Mouse (Mus musculus): ENCODE data around the gene Vamp4. TPM values are rescaled to one million over a fixed set of nuclear protein-coding genes. Genes with fewer than 3 reads are reported as not detected.

Vamp4 gene
- 69.5 and 72.3 TPM in 2 replicates for polyA plus RNA-seq (2016; fragmentation: Nextera tagmentation; extraction: Ambion mirVana)

DNA sequence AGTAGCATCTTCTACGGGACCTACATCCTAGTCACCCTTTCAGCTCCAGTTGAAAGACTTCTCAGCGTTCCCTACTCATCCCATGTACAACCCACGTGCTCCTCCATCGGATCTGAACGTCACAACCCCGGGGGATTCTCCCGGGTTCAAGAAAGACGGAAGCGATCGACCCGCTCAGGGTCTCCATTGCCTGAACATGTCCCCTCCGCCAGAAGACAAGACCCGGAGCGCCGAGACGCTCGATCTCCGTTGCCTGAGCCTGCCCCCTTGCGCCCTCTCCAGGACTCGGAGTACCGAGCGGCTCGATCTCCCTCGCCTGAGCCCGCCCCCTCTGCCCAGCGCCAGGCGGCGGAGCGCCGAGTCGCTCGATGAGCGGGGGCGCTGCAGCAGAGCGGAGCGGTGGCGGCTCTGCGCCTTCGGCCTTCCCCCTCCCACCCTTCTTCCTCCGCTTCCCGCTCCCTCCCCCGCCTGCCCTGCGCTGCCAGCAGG is at the start of gene Vamp4:
Gene Vamp4 (plus strand): TSS at position 256 of the 489 bp plus-strand sequence.
- H3K4me1 ChIP-seq: peaks cover 15% of the 10 kb centered on the region
- peaks cover 10% of the 10 kb centered on the region for H3K36me3 ChIP-seq
- peak within 1 kb of the TSS; percentile 75 for H3K4me3 ChIP-seq
- no peaks in the 10 kb centered on the region for H3K27me3 ChIP-seq (replicated peaks)
- peak within 1 kb of the TSS; percentile 58 for H3K27ac ChIP-seq
- WGBS: under 1% methylated on average over 43 of the region's 43 CpGs
- H3K4me2 ChIP-seq (replicated peaks): peak within 1 kb of the TSS; percentile 73
- peak within 1 kb of the TSS; percentile 78 for H3K9ac ChIP-seq
- peak; percentile 95 for ATAC-seq (ENCODE audit: low FRiP score, low read depth)
- no peaks in the 10 kb centered on the region for H3K9me3 ChIP-seq

DNA sequence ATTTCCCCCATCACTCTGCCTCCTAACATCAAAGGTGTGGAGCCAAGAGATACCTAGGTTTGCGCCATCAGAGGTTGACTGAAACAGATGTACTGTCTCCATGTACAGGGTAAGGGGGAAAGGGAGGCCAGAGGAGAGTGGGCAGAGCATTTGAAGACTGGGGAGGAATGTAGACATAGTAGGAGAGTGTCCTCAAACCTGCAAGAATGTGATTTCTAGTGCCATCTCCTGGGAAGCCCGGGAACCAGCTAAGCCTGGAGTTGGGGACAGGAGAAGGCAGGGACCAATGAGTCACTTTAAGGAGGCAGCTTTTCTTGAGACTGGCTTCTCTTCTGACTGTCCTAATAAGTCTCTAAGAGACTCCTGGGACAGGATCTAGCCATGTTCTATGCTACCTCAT is 40.7 kb upstream of the Vamp4 start:
- 57% methylated on average over 2 of the region's 2 CpGs for WGBS
- Histone ChIP-seq H3K27me3 (replicated peaks) (no peaks in the 10 kb centered on the region), H3K36me3 (peaks cover 25% of the 10 kb centered on the region)

DNA sequence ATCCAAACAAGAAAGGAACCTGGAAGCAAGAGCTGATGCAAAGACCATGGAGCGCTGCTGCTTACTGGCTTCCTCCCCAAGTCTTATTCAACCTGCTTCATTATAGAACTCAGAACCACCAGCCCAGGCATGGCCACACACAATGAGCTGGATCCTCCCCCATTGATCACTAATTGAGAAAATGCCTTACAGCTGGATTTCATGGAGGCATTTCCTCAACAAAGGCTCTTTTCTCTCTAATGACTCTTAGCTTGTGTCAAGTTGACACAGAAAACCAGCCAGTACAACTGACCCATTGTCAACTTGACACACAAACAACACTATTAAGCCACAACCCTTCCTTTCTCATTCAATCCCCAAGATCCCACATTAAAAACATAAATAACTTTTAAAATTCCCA is 39.6 kb upstream of the Vamp4 start:
- no peak overlapping the region for H3K4me2 ChIP-seq (replicated peaks)

More for the DNA sequence above, 40.7 kb upstream of the Vamp4 start:
- Histone ChIP-seq H3K4me2 (replicated peaks) (no peak overlapping the region), H3K27ac (no peak overlapping the region), H3K9ac (no peak overlapping the region), H3K4me1 (no peaks in the 10 kb centered on the region), H3K4me3 (no peak overlapping the region), H3K9me3 (peaks cover 5% of the 10 kb centered on the region; the same call in 1 of the 2 replicates)
- ATAC-seq (ENCODE audit: low FRiP score, low read depth): no peak

DNA sequence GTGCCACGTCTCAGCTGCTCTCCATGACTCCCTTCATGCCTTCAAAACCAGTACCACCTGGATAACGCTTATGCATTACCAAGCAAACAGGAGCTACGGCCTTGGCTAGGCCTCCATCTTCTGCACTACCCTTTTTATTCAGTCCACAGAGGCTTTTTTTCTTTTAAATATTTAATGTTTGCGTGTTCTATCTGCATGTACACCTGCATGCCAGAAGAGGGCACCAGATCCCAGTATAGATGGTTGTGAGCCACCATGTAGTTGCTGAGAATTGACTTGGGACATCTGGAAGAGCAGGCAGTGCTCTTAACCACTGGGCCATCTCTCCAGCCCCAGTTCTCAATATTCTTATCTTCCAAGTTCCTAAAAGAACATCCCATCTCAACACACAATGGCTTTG is 38.7 kb upstream of the Vamp4 start:
- peaks cover 45% of the 10 kb centered on the region for H3K36me3 ChIP-seq
- peaks cover 5% of the 10 kb centered on the region; the same call in 1 of the 2 replicates for H3K9me3 ChIP-seq
- WGBS: 75% methylated on average over 4 of the region's 4 CpGs
- no peaks in the 10 kb centered on the region for H3K27me3 ChIP-seq (replicated peaks)
- H3K4me2 ChIP-seq (replicated peaks): no peak overlapping the region
- ATAC-seq (ENCODE audit: low FRiP score, low read depth): no peak
- no peak overlapping the region for H3K27ac ChIP-seq
- H3K4me3 ChIP-seq: no peak overlapping the region
- H3K9ac ChIP-seq: no peak overlapping the region
- no peaks in the 10 kb centered on the region for H3K4me1 ChIP-seq

More for the DNA sequence above, 39.6 kb upstream of the Vamp4 start:
- no peaks in the 10 kb centered on the region for H3K4me1 ChIP-seq
- H3K27ac ChIP-seq: no peak overlapping the region
- H3K9ac ChIP-seq: no peak overlapping the region
- ATAC-seq (ENCODE audit: low FRiP score, low read depth): no peak
- peaks cover 36% of the 10 kb centered on the region for H3K36me3 ChIP-seq
- peaks cover 5% of the 10 kb centered on the region; the same call in 1 of the 2 replicates for H3K9me3 ChIP-seq
- no peaks in the 10 kb centered on the region for H3K27me3 ChIP-seq (replicated peaks)
- WGBS: 62% methylated on average over 1 of the region's 1 CpGs
- H3K4me3 ChIP-seq: no peak overlapping the region

DNA sequence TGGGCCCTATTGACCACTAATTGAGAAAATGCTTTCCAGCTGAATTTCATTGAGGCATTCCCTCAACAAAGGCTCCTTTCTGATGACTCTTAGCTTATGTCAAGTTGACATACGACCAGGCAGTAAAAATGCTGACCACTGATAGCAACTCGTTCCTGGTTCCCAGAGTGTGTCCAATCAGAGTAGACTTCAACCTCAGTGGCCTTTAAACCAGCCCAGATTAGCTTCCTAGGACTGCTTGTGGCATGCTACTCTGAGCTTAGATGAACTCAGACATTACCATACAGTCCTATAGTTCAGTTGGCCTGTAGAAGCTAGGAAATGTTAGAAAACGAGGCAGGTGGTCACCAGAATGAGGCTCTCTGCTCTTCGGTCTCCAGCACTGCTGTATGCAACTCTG is 38.0 kb upstream of the Vamp4 start:
- H3K4me2 ChIP-seq (replicated peaks): no peak overlapping the region
- no peak for ATAC-seq (ENCODE audit: low FRiP score, low read depth)

DNA sequence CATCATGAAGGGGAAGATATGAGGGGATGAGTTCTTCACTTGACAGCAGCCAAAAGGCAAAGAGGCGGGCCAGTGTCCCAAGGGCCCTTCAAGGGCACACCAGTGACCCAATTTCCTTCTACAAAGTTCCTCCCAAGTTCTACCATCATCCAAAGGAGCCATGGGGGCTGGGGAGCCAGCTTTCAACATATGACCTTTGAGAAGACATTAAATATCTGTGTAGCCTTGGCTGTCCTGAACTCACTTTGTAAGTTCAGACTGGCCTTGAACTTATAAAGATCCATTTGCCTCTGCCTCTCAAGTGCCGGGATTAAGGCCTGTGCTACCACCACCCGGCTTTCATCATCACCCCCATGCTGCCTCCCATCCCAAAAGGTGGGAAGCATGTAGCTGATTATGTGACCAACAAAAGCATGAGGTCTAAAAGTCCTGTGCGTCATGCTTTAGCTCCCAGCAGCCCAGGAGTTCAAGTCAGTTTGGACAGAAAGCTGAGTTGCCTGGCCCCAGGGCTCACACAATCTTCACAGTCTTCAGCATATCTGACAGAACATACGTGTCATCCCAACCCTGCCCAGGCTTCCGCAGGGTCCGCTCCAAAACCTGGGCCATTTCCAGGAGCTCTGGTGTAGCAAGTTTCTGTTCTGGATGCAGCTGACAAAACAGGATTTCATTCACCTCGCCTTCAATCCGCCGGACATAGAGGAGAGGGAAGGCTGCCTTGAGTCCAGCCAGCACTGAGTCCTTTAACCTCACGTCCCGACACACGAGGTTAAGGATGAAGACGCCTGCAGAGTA is 36.4 kb upstream of the Vamp4 start:
- 97% methylated on average over 14 of the region's 14 CpGs for WGBS
- ATAC-seq (ENCODE audit: low FRiP score, low read depth): no peak
- Histone ChIP-seq H3K27me3 (replicated peaks) (no peaks in the 10 kb centered on the region), H3K4me2 (replicated peaks) (no peak overlapping the region), H3K27ac (no peak overlapping the region), H3K36me3 (peaks cover 56% of the 10 kb centered on the region), H3K4me3 (no peak overlapping the region), H3K9ac (no peak overlapping the region), H3K4me1 (no peaks in the 10 kb centered on the region), H3K9me3 (0 out of 2 replicates have a peak, but pooled peaks cover under 1% of the 10 kb centered on the region)

More for the DNA sequence above, 38.0 kb upstream of the Vamp4 start:
- Histone ChIP-seq H3K27me3 (replicated peaks) (no peaks in the 10 kb centered on the region), H3K4me3 (no peak overlapping the region), H3K9me3 (peaks cover 5% of the 10 kb centered on the region; the same call in 1 of the 2 replicates), H3K9ac (no peak overlapping the region), H3K27ac (no peak overlapping the region), H3K4me1 (no peaks in the 10 kb centered on the region), H3K36me3 (peaks cover 52% of the 10 kb centered on the region)
- WGBS: 41% methylated on average over 4 of the region's 4 CpGs

DNA sequence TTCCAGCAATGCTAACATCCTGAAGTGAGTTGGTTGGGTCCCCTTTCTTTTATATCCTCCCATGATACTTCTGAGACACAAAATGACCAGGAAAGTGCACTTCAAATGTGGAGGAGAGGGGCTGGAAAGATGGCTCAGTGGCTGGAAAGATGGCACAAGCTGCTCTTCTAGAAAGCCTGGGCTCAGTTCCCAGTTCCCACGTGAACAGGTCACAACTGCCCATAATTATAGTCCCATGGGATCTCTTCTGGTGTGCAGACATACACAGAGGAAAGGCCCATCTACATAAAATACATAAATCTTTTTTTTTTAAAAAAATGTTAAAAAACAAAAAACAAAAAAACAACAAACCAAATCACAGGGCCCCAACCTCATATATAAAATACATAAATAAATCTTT is 27.1 kb upstream of the Vamp4 start:
- H3K9me3 ChIP-seq: no peaks in the 10 kb centered on the region
- H3K4me2 ChIP-seq (replicated peaks): no peak overlapping the region
- H3K9ac ChIP-seq: no peak overlapping the region
- H3K27me3 ChIP-seq (replicated peaks): no peaks in the 10 kb centered on the region
- peaks cover 13% of the 10 kb centered on the region for H3K4me1 ChIP-seq
- no peak for ATAC-seq (ENCODE audit: low FRiP score, low read depth)
- WGBS: 91% methylated on average over 1 of the region's 1 CpGs
- H3K27ac ChIP-seq: no peak overlapping the region
- no peak overlapping the region for H3K4me3 ChIP-seq
- H3K36me3 ChIP-seq: peaks cover 60% of the 10 kb centered on the region

DNA sequence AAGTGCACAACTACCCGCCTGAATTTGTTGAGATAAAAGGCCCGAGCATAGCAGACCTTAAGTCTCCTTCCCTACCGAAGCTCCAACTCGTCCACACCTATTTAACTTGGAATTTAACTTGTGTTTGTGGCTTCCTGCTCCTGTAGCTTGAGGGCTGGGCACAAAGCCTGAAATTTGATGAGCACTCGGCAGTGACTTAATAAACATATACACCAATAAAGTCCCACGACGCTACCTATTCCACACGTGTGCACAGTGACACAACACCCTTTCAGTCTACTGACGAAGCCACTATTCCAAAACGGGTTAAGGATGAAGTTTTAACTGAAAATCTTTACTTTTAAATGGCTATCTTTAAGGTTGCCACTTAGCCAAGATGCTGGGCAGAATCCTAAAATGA is 22.7 kb upstream of the Vamp4 start:
- Histone ChIP-seq H3K9ac (peak overlapping the region; percentile 62), H3K4me2 (replicated peaks) (peak overlapping the region; percentile 86), H3K4me1 (peaks cover 13% of the 10 kb centered on the region), H3K27ac (no peak overlapping the region), H3K27me3 (replicated peaks) (no peaks in the 10 kb centered on the region), H3K4me3 (peak overlapping the region; percentile 62), H3K36me3 (peaks cover 28% of the 10 kb centered on the region), H3K9me3 (no peaks in the 10 kb centered on the region)
- ATAC-seq (ENCODE audit: low FRiP score, low read depth): no peak
- 17% methylated on average over 10 of the region's 10 CpGs for WGBS

DNA sequence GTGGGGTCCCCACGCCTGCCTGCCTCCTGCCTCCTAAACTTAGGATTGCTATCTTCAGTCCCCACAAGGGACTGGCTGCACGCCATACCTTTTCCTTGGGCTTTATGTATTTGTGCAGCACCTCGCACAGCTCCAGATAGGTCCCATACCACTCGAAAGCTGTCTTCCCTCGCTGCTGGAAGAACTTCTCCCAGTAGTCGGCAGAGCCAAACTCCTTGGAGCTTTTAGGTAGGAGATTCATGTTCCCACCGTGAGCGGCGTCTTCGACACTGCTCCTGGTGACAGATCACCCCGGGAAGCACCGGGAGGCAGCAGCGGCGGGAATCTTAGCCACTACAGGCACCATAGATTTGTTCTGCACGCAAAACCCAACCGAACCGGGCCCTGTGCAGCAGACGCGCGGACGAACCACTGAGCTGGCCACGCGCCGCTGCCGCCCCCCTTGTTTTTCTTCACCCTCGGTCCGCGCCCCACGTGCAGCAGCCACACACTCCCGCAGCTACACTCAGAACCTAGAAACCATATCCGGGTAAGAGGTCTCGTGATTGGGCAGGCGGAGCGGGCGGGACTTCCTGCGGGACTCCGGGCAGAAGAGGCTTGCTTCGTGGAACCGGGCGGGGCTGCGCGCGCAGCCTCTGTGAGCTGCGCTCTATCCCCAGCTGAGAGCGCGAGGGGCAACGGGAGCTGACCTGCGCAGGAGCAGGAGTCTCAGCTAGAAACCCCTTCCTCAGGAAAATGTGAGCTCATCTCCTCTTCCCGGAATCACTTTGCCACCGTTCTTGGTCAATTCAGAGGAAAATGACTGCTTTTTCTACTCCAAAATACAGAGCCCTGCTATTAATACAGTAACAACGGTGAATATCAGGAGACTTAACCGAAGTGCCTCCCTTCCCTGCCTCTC is 22.0 kb upstream of the Vamp4 start, which contains the start of gene Mettl13:
Gene Mettl13 (minus strand): TSS at position 536 of the 901 bp plus-strand sequence.
- H3K4me2 ChIP-seq (replicated peaks): peak within 1 kb of the TSS; percentile 86
- H3K27me3 ChIP-seq (replicated peaks): no peaks in the 10 kb centered on the region
- H3K9ac ChIP-seq: peak within 1 kb of the TSS; percentile 62
- ATAC-seq (ENCODE audit: low FRiP score, low read depth): peak; percentile 99
- WGBS: under 1% methylated on average over 52 of the region's 52 CpGs
- no peaks in the 10 kb centered on the region for H3K9me3 ChIP-seq
- H3K36me3 ChIP-seq: peaks cover 21% of the 10 kb centered on the region
- H3K27ac ChIP-seq: 0 out of 2 replicates have a peak within 1 kb of the TSS, but pooled peaks have one; percentile 32
- H3K4me1 ChIP-seq: peaks cover 13% of the 10 kb centered on the region
- peak within 1 kb of the TSS; percentile 62 for H3K4me3 ChIP-seq

DNA sequence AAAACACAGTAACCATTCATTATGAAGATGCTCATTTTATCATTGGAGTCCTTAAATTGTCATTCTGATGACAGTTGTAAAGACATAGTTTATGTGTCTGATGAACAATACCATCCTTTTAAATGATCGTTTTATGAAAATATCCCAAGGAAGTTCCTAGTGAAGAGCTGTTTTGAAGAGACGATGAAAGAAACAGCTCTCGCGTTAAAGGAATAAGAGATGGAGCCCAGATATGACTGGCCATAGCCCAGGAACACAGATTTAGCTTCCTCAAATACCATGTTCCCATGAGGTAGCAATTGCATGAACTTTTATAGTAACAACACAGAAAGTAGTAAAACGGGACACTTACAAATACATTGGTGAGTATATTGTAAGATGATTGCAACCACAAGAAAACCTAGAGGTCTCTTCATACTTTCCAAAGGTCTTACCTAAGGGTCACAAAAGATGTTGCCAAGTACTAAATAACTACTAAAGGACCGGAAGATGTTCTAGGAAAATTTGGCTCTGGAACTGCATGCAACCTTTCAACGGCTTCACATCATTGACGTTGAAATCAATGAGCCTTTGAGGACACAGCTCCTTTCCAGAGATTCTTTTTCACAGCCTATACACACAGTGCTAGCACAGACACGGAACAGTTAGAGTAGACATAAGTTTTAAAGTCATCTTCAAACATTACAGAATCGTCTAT is 21.2 kb upstream of the Vamp4 start:
- H3K27ac ChIP-seq: 0 out of 2 replicates have a peak overlapping the region, but pooled peaks have one; percentile 32
- 0 out of 2 replicates have a peak, but pooled peaks have one; percentile 3 for ATAC-seq (ENCODE audit: low FRiP score, low read depth)
- peak overlapping the region; percentile 86 for H3K4me2 ChIP-seq (replicated peaks)
- H3K9me3 ChIP-seq: no peaks in the 10 kb centered on the region
- 73% methylated on average over 10 of the region's 10 CpGs for WGBS
- peaks cover 16% of the 10 kb centered on the region for H3K36me3 ChIP-seq
- H3K9ac ChIP-seq: peak overlapping the region; percentile 62; the same call in 1 of the 2 replicates
- peak overlapping the region; percentile 62 for H3K4me3 ChIP-seq
- H3K4me1 ChIP-seq: peaks cover 13% of the 10 kb centered on the region
- no peaks in the 10 kb centered on the region for H3K27me3 ChIP-seq (replicated peaks)

DNA sequence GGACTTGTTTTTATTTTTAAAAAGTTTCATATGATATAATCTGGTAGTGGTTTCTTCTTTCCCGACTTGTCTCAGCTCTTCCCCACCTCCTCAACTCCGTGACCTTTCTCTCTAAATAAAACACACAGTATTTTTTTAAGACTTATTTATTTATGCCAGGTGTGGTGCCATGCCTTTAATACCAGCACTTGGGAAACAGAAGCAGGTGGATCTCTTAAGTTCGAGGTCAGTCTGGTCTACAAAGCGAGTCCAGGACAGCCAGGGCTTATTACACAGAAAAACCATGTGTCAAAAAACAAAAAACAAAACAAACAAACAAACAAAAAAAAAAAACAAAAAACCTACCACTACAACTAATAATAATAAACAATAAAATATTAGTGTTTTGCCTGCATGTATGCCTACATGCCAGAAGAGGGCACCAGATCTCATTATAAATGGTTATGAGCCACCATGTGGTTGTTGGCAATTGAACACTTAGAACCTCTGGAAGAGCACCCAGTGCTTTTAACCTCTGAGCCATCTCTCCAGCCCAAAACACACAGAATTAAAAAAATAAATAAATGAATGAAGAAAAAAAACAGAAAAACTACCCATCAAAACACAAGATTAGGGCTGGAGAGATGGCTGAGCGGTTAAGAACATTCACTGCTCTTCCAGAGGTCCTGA is 20.6 kb upstream of the Vamp4 start:
- Histone ChIP-seq H3K9me3 (no peaks in the 10 kb centered on the region), H3K36me3 (peaks cover 12% of the 10 kb centered on the region), H3K4me3 (no peak overlapping the region), H3K27me3 (replicated peaks) (no peaks in the 10 kb centered on the region), H3K9ac (no peak overlapping the region), H3K4me1 (peaks cover 13% of the 10 kb centered on the region), H3K27ac (no peak overlapping the region), H3K4me2 (replicated peaks) (no peak overlapping the region)
- no peak for ATAC-seq (ENCODE audit: low FRiP score, low read depth)
- 82% methylated on average over 5 of the region's 5 CpGs for WGBS
